Mouse (Mus musculus): ENCODE results near the gene Ngb. TPM values are rescaled to one million over a fixed set of nuclear protein-coding genes. Genes with fewer than 3 reads are reported as not detected.

The Ngb gene
- polyA plus RNA-seq, 1 experiment from 2014 or later = 10.8 TPM

DNA sequence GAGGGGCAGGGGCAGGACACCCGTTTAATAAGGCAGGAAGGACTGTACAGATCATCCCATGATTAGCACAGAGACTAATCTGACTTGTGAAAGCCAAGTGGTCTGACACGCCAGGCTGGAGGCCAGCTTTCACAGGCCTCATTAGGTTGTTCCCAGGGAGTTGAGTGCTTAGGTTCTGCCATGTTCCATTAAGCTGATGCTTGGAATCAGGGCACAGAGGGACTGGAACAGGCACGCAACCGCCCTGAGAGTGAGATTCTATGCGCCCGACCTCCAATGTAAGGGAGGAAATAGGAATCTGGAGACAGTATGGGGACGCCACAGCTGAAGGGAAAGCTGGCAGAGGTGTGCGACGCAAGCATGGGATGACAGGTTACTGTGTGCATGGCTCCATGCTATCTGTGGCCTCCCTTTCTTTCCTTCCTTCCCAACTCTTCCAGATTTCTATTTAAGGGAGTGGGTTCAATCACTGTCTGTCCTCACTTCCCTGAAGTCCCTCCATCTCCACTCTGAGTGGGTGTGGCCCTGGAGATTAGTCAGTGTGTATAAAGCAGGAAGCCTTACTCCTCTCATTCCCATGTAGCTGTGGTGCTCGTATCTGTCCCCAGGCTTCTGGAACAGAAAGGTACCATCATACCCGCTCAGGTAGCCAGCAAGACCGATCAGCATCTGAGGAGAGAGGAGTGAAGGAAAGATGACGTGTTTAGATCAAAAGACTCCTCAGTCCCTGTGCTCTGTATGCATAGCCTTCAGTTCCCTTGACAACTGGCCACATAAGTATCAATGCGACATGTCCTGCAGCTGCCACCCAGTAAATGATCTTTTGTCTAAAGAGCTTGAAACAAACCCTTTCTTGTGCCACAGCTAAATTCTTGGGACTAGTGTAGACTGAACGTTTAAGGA, 35.4 kb upstream of the Ngb start:
- WGBS = 51% methylated on average over 15 of the region's 15 CpGs
- Histone ChIP-seq H3K36me3 (ENCODE audit: control insufficient read depth, insufficient read depth, low read length) (0 out of 2 replicates have a peak, but pooled peaks cover 2% of the 10 kb centered on the region), H3K9ac (ENCODE audit: low read depth, low read length) (no peak overlapping the region), H3K27me3 (ENCODE audit: control insufficient read depth, insufficient read depth, low read depth, low read length) (no peaks in the 10 kb centered on the region), H3K4me2 (ENCODE audit: low read length) (no peak overlapping the region), H3K27ac (ENCODE audit: low read length) (peak overlapping the region; percentile 55; the same call in 1 of the 2 replicates), H3K4me3 (ENCODE audit: low read depth, low read length) (no peak overlapping the region), H3K4me1 (ENCODE audit: control insufficient read depth, insufficient read depth, low read length) (no peaks in the 10 kb centered on the region; the same call in 1 of the 2 replicates), H3K9me3 (replicated peaks; ENCODE audit: control insufficient read depth, low read length, poor library complexity, severe bottlenecking) (no peaks in the 10 kb centered on the region)
- peak; percentile 75; the same call in 1 of the 2 replicates for ATAC-seq

DNA sequence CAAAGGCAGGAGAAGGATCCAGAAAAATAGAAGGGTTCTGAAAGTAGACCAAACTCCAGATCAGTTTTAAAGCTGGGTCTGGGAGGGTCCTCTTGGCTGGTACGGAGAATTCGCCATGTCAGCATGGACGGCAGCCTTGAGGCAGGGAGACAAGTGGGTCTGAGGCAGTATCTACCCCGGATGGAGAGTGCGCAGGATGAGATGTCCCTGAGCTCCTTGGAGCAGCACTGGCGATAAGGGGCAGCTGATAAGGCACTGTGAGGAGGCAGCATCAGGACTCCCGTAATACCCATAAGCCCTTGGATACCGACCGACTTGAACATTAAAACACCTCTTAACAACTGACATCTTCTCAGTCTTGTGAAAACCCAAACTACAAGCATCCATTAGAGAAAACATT, 30.4 kb upstream of the Ngb start:
- Histone ChIP-seq H3K36me3 (ENCODE audit: control insufficient read depth, insufficient read depth, low read length) (peaks cover 10% of the 10 kb centered on the region; the same call in 1 of the 2 replicates), H3K9ac (ENCODE audit: low read depth, low read length) (no peak overlapping the region)

DNA sequence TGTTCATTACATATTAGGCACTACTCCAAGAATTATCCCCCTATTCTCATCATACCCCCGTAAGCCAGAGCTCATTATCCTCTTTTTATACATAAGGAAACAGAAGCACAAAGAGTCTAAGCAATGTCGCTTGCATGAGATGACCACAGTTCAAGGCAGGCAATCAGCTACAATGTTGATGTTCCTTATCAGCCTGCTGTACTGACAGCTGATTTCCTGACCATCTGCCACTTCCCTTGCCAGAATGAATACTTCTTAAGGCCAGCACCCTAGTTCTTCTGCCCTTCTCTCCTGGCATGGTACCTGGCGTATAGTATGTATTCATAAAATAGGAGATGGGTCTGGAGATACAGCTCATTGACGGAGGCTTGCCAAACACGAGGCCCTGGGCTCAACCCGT, 29.9 kb upstream of the Ngb start:
- no peak overlapping the region for H3K4me3 ChIP-seq (ENCODE audit: low read depth, low read length)
- no peak overlapping the region for H3K4me2 ChIP-seq (ENCODE audit: low read length)
- no peaks in the 10 kb centered on the region for H3K9me3 ChIP-seq (replicated peaks; ENCODE audit: control insufficient read depth, low read length, poor library complexity, severe bottlenecking)
- peaks cover 11% of the 10 kb centered on the region; the same call in 1 of the 2 replicates for H3K36me3 ChIP-seq (ENCODE audit: control insufficient read depth, insufficient read depth, low read length)
- no peaks in the 10 kb centered on the region for H3K4me1 ChIP-seq (ENCODE audit: control insufficient read depth, insufficient read depth, low read length)
- no peak overlapping the region for H3K27ac ChIP-seq (ENCODE audit: low read length)
- no peak for ATAC-seq
- H3K27me3 ChIP-seq (ENCODE audit: control insufficient read depth, insufficient read depth, low read depth, low read length) = no peaks in the 10 kb centered on the region
- 91% methylated on average over 6 of the region's 6 CpGs for WGBS
- H3K9ac ChIP-seq (ENCODE audit: low read depth, low read length) = no peak overlapping the region

More for the DNA sequence above, 30.4 kb upstream of the Ngb start:
- H3K27me3 ChIP-seq (ENCODE audit: control insufficient read depth, insufficient read depth, low read depth, low read length) = no peaks in the 10 kb centered on the region
- no peak overlapping the region for H3K4me3 ChIP-seq (ENCODE audit: low read depth, low read length)
- no peak overlapping the region for H3K4me2 ChIP-seq (ENCODE audit: low read length)
- WGBS = 95% methylated on average over 9 of the region's 9 CpGs
- no peaks in the 10 kb centered on the region; the same call in 1 of the 2 replicates for H3K4me1 ChIP-seq (ENCODE audit: control insufficient read depth, insufficient read depth, low read length)
- no peak overlapping the region for H3K27ac ChIP-seq (ENCODE audit: low read length)
- ATAC-seq = no peak
- no peaks in the 10 kb centered on the region for H3K9me3 ChIP-seq (replicated peaks; ENCODE audit: control insufficient read depth, low read length, poor library complexity, severe bottlenecking)

DNA sequence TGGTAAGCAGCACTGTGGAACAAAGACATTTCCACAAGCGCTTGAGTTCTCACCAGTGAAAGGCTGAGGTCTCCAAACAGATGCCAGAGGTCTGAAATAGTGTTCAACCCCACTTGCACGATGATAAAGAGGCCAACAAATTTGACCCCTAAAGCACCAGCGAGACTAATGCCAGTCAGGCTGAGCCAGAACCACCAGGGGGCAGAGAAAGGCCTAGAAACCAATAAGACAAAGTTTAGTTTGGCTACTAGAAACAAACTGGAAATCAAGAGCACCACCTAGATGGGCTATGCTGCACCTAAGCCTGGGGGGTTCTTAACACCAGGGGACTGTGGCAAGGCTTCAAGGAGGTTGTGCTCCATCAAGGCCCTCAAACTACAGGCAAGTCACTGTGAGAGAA, 29.3 kb upstream of the Ngb start:
- Histone ChIP-seq H3K4me3 (ENCODE audit: low read depth, low read length) (no peak overlapping the region), H3K36me3 (ENCODE audit: control insufficient read depth, insufficient read depth, low read length) (peaks cover 11% of the 10 kb centered on the region; the same call in 1 of the 2 replicates), H3K4me2 (ENCODE audit: low read length) (no peak overlapping the region), H3K9ac (ENCODE audit: low read depth, low read length) (no peak overlapping the region), H3K9me3 (replicated peaks; ENCODE audit: control insufficient read depth, low read length, poor library complexity, severe bottlenecking) (no peaks in the 10 kb centered on the region), H3K27ac (ENCODE audit: low read length) (no peak overlapping the region), H3K4me1 (ENCODE audit: control insufficient read depth, insufficient read depth, low read length) (no peaks in the 10 kb centered on the region), H3K27me3 (ENCODE audit: control insufficient read depth, insufficient read depth, low read depth, low read length) (no peaks in the 10 kb centered on the region)
- 52% methylated on average over 3 of the region's 3 CpGs for WGBS
- no peak for ATAC-seq

DNA sequence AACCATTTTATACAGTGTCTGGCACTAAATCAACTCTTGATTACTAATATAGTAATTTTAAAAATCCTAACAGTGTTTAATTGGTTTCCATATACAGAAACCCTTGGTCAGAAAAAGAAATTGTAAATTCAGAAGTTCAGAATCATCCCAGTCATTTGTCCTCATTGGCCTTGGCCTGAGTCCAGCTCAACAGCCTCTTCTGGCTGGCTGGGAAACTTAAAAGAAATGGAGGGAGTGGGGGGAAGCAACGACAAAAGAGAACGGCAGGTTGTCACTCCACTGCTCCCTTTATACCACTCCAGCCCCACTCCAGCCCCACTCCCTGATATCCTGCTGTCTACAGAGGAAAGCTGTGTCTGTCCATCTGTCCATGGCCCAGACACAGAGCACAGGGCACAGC, 28.8 kb upstream of the Ngb start:
- no peaks in the 10 kb centered on the region for H3K4me1 ChIP-seq (ENCODE audit: control insufficient read depth, insufficient read depth, low read length)
- no peaks in the 10 kb centered on the region for H3K9me3 ChIP-seq (replicated peaks; ENCODE audit: control insufficient read depth, low read length, poor library complexity, severe bottlenecking)
- no peak overlapping the region for H3K4me3 ChIP-seq (ENCODE audit: low read depth, low read length)
- no peak overlapping the region for H3K9ac ChIP-seq (ENCODE audit: low read depth, low read length)
- H3K4me2 ChIP-seq (ENCODE audit: low read length) = no peak overlapping the region
- peaks cover 11% of the 10 kb centered on the region; the same call in 1 of the 2 replicates for H3K36me3 ChIP-seq (ENCODE audit: control insufficient read depth, insufficient read depth, low read length)
- no peak for ATAC-seq
- H3K27me3 ChIP-seq (ENCODE audit: control insufficient read depth, insufficient read depth, low read depth, low read length) = no peaks in the 10 kb centered on the region
- no peak overlapping the region for H3K27ac ChIP-seq (ENCODE audit: low read length)
- 40% methylated on average over 2 of the region's 2 CpGs for WGBS

DNA sequence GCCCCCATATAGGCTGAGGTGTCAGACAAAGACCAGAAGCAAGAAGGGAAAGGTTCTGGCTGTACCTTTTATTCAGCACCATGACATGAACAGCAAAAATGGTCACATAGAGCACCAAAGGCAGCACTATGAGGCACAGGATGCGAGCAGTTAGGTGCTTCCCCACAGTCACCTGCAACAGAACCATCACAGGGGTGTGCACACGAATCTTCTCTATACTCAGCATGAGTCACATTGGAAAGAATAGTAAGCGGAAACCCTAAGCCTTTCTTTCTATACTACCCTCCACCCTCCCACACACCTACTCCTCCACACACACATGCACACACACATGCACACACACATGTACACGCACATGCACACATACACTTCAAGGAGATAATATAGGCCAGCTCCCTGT, 27.9 kb upstream of the Ngb start:
- H3K9ac ChIP-seq (ENCODE audit: low read depth, low read length) = no peak overlapping the region
- no peak overlapping the region for H3K27ac ChIP-seq (ENCODE audit: low read length)
- ATAC-seq = no peak
- H3K9me3 ChIP-seq (replicated peaks; ENCODE audit: control insufficient read depth, low read length, poor library complexity, severe bottlenecking) = no peaks in the 10 kb centered on the region
- H3K4me2 ChIP-seq (ENCODE audit: low read length) = no peak overlapping the region
- no peak overlapping the region for H3K4me3 ChIP-seq (ENCODE audit: low read depth, low read length)
- peaks cover 11% of the 10 kb centered on the region; the same call in 1 of the 2 replicates for H3K36me3 ChIP-seq (ENCODE audit: control insufficient read depth, insufficient read depth, low read length)
- H3K27me3 ChIP-seq (ENCODE audit: control insufficient read depth, insufficient read depth, low read depth, low read length) = no peaks in the 10 kb centered on the region
- no peaks in the 10 kb centered on the region for H3K4me1 ChIP-seq (ENCODE audit: control insufficient read depth, insufficient read depth, low read length)
- 93% methylated on average over 4 of the region's 4 CpGs for WGBS

DNA sequence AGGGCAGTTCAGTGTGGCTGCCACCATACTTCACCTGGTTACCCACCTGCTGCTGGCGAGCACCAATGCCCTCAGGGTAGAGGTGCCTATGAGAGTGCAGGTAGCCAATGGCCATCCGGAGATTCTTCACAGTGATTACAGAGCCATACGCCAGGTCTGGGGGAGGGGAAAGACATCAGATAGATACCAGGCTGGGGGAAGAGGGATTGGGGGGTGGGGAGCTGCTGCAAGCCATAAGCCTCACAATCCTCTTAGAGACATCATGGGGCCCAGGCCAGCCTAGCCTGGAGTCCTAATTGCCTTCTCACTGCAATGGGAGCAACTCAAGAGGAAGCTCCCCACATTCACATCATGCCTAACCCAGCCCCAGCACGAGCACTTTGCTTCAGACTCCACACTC, 24.9 kb upstream of the Ngb start:
- Histone ChIP-seq H3K27me3 (ENCODE audit: control insufficient read depth, insufficient read depth, low read depth, low read length) (no peaks in the 10 kb centered on the region), H3K36me3 (ENCODE audit: control insufficient read depth, insufficient read depth, low read length) (peaks cover 13% of the 10 kb centered on the region; the same call in 1 of the 2 replicates), H3K27ac (ENCODE audit: low read length) (no peak overlapping the region), H3K4me1 (ENCODE audit: control insufficient read depth, insufficient read depth, low read length) (no peaks in the 10 kb centered on the region), H3K9ac (ENCODE audit: low read depth, low read length) (no peak overlapping the region), H3K4me2 (ENCODE audit: low read length) (no peak overlapping the region), H3K4me3 (ENCODE audit: low read depth, low read length) (no peak overlapping the region), H3K9me3 (replicated peaks; ENCODE audit: control insufficient read depth, low read length, poor library complexity, severe bottlenecking) (no peaks in the 10 kb centered on the region)
- ATAC-seq = no peak
- WGBS = 46% methylated on average over 4 of the region's 4 CpGs

DNA sequence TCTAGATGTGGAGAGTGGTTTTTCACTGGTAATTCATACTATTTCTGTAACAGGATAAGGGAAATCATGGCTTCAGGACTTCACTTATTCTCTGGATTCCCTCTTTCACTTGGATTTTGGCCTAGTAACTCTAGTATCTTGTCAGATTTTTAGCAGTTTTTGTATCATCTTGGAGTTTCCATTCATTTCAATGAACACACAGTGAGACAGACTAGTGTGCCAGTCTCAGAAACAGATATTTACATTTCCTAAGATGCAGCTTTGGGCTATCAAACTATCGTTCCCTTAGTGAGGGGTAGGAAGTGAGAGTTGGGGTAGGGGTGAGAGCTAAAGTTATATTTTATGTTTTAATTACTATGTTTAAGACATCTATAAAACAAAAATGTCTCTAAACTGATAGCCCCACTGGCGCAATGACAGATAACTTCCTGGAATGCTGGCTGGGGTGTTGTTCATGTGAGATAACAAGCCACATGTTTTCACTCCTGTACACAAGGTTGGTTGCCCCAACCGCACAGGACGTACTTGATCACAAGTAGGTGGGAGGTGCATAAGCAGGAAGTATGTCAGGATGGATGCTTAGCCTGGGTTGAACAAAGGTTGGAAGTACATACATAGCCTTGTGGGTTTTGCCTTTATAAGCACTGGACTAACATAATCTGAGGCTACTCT, 19.7 kb upstream of the Ngb start:
- WGBS = 95% methylated on average over 4 of the region's 4 CpGs
- H3K4me1 ChIP-seq (ENCODE audit: control insufficient read depth, insufficient read depth, low read length) = no peaks in the 10 kb centered on the region
- ATAC-seq = no peak
- no peaks in the 10 kb centered on the region for H3K27me3 ChIP-seq (ENCODE audit: control insufficient read depth, insufficient read depth, low read depth, low read length)
- no peak overlapping the region for H3K4me3 ChIP-seq (ENCODE audit: low read depth, low read length)
- no peak overlapping the region for H3K27ac ChIP-seq (ENCODE audit: low read length)
- H3K4me2 ChIP-seq (ENCODE audit: low read length) = no peak overlapping the region
- peaks cover 15% of the 10 kb centered on the region; the same call in 1 of the 2 replicates for H3K36me3 ChIP-seq (ENCODE audit: control insufficient read depth, insufficient read depth, low read length)
- no peaks in the 10 kb centered on the region for H3K9me3 ChIP-seq (replicated peaks; ENCODE audit: control insufficient read depth, low read length, poor library complexity, severe bottlenecking)
- no peak overlapping the region for H3K9ac ChIP-seq (ENCODE audit: low read depth, low read length)
